Mouse (Mus musculus) CH12.LX (cell line): ENCODE results near the gene Xrcc2.

Experiments used
- CTCF ChIP-seq, 2 experiments: IDR thresholded peaks in 1 of 2; conservative IDR thresholded peaks in 1 of 2; 2 replicates each; pipeline ENCODE4 v1.5.1; 2011 to 2012; ENCODE audit warnings: low read depth in 2 of 2, low read length in 2 of 2, improper control_type of control experiment in 1 of 2, inconsistent platforms in 1 of 2, mild to moderate bottlenecking in 1 of 2, moderate library complexity in 1 of 2
- EP300 ChIP-seq: IDR thresholded peaks from 2 replicates; pipeline ENCODE4 v1.6.1; 2011; ENCODE audit warnings: low read length, improper control_type of control experiment
- ETS1 ChIP-seq: conservative IDR thresholded peaks from 2 replicates; pipeline ENCODE4 v1.6.1; 2012; ENCODE audit warnings: low read depth, mild to moderate bottlenecking, inconsistent platforms, low read length, improper control_type of control experiment, moderate library complexity
- GABPA ChIP-seq: IDR thresholded peaks from 2 replicates; pipeline ENCODE4 v1.6.1; 2012; ENCODE audit warnings: low read depth, low read length, improper control_type of control experiment, inconsistent platforms; ENCODE audit not compliant: insufficient replicate concordance
- JUN ChIP-seq: IDR thresholded peaks from 2 replicates; pipeline ENCODE4 v1.6.1; 2011; ENCODE audit warnings: low read depth, mild to moderate bottlenecking, low read length, improper control_type of control experiment, moderate library complexity; ENCODE audit not compliant: insufficient read depth
- MAX ChIP-seq: IDR thresholded peaks from 2 replicates; pipeline ENCODE4 v1.6.1; 2011; ENCODE audit warnings: low read length, improper control_type of control experiment
- MYC ChIP-seq: IDR thresholded peaks from 2 replicates; pipeline ENCODE4 v1.6.1; 2011; ENCODE audit warnings: low read depth, mild to moderate bottlenecking, improper control_type of control experiment, low read length
- NELFE ChIP-seq: IDR thresholded peaks from 2 replicates; pipeline ENCODE4 v1.6.1; 2011; ENCODE audit warnings: low read depth, low read length, improper control_type of control experiment
- POLR2A ChIP-seq: IDR thresholded peaks from 2 replicates; pipeline ENCODE4 v1.6.1; 2011; ENCODE audit warnings: low read depth, mild to moderate bottlenecking, improper control_type of control experiment, low read length
- TBP ChIP-seq: conservative IDR thresholded peaks from 2 replicates; pipeline ENCODE4 v1.6.1; 2011; ENCODE audit warnings: low read depth, low read length, improper control_type of control experiment
- TCF12 ChIP-seq: IDR thresholded peaks from 2 replicates; pipeline ENCODE4 v1.6.1; 2014; ENCODE audit warnings: low read depth, mild to moderate bottlenecking, inconsistent platforms, low read length, improper control_type of control experiment
- USF1 ChIP-seq: IDR thresholded peaks from 2 replicates; pipeline ENCODE4 v1.6.1; 2014; ENCODE audit warnings: low read depth, mild to moderate bottlenecking, inconsistent platforms, low read length, improper control_type of control experiment
- ZC3H11A ChIP-seq: IDR thresholded peaks from 2 replicates; pipeline ENCODE4 v1.6.1; 2012; ENCODE audit warnings: low read depth, mild to moderate bottlenecking, inconsistent platforms, low read length, improper control_type of control experiment

DNA sequence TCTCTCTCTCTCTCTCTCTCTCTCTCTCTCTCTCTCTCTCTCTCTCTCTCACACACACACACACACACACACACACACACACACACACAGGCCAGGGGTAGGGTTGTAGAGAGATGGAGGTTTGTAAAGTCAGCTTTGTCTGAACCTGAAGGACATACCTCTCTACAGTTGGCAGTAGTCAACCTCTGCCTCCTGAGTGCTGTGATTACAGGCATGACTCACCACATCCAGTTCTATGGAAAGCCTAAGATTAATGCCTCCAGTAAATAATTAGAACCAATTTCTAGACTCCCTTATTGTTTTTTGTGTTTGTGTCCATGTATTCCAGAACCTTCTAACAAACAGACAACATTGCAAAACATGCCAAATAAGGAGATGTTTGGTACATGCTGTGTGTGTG is 42.3 kb upstream of the Xrcc2 start:
- no peak for TF ChIP-seq MYC
- TF ChIP-seq EP300: no peak
- TF ChIP-seq CTCF (conservative IDR thresholded peaks at IDR 0.05 in 1 of 2, IDR thresholded peaks at IDR 0.05 in 1 of 2; ENCODE audit: low read depth in 2 of 2, low read length in 2 of 2): no peak
- no peak for TF ChIP-seq ZC3H11A
- TF ChIP-seq GABPA: no peak
- TF ChIP-seq POLR2A: no peak
- TF ChIP-seq NELFE: no peak
- no peak for TF ChIP-seq TCF12
- TF ChIP-seq TBP: no peak
- no peak for TF ChIP-seq ETS1
- TF ChIP-seq JUN: no peak
- no peak for TF ChIP-seq MAX
- TF ChIP-seq USF1: no peak
